Mouse (Mus musculus) left cerebral cortex, adult 11 months (tissue): ENCODE data around the gene Psmb9.
"Not testable (repeated sequence)": the region's sequence is repeated elsewhere in the genome, so short reads cannot be mapped to it uniquely, and the experiment has no call there.

Source experiments
- DNase-seq: peaks from one replicate; pipeline ENCODE4 v3.0.0; 2022; ENCODE audit warnings: low spot score

The Psmb9 gene

DNA sequence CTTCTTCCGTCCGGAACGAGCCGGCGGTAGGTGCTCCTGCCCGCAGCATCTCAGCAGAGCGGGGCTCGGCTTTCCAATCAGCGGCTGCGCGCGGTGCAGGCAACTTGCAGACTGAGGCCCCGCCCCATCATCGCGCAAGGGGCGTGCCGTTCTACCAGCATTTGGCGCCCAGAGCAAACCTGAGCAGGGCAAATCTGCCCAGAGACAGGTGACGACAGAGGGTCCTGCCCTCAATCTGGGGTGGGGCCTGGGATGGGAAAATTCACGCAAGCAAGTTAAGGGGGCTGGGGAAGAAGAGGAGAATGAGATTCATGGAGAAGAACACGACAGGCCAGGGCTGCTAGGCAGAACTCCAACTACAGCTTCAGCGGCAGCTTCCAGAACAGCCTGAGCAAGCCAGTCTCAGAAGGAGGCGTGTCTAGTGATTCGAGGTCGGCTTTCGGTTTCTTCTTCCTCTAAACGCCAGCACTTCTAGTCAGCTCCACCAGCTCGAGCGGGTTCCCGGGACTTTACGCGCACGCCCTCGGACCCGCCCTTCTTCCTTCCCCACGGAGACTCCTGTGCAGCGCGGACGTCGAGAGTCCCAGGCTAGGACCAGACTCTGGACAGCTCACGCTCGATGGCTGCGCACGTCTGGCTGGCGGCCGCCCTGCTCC lies at the start of gene Psmb9, which contains the start of gene Tap1:
Gene Psmb9, minus strand, starts transcription at position 504 of the 656 bp plus-strand sequence.
Gene Tap1, plus strand, starts transcription at position 293 of the 656 bp plus-strand sequence.
- peak; percentile 91 for DNase-seq

- DNase-seq, result no peak
Measured at GRCm38 (mm10) chr17:34236691-34237090, 49.1 kb upstream of the Psmb9 start.

DNA sequence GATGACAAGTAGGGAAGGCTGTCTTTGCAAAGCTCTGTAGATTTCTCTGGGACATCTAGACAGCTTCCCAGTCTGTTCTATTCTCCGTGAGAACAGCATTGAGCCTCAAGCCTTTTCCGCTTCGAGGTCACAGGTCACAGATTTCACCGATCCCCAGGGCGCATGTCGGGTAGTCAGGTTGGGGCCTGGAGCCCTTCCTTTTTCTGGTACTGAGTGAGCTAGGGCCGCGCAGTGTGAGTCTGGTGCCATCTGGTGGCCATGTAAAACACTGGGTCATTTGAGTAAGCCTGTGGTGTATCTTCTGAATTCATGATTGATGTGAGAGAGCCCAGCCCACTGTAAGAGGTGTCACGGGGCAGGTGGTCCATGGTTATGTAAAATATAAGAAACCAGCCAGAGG lies 47.4 kb upstream of the Psmb9 start:
- DNase-seq, result peak; percentile 44

GRCm38 (mm10) chr17:34232021-34232420 lies 44.5 kb upstream of the Psmb9 start:
- not testable (repeated sequence) for DNase-seq

DNA sequence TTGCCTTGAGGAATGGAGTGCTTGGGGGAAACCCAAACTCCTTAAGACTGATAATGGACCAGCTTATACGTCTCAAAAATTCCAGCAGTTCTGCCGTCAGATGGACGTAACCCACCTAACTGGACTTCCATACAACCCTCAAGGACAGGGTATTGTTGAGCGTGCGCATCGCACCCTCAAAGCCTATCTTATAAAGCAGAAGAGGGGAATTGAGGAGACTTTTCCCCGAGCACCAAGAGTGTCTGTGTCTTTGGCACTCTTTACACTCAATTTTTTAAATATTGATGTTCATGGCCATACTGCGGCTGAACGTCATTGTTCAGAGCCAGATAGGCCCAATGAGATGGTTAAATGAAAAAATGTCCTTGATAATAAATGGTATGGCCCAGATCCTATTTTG lies 43.4 kb upstream of the Psmb9 start:
- DNase-seq, result not testable (repeated sequence)

DNA sequence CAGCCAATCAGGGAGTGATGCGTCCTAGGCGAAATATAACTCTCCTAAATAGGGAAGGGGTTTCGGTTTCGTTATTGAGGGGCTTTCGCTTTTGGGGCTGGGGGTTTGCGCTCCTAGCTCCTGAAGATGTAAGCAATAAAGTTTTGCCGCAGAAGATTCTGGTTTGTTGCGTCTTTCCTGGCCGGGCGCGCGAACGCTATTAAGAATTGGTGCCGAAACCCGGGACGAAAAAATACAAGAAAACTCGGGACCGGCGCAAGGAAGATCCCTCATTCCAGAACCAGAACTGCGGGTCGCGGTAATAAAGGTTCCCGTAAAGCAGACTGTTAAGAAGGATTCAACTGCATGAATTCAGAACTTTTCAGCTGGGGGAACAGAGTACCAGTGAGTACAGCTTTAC lies 38.3 kb upstream of the Psmb9 start:
- DNase-seq, result not testable (repeated sequence)

- no peak for DNase-seq
Measured at GRCm38 (mm10) chr17:34225426-34225825, 37.9 kb upstream of the Psmb9 start.

GRCm38 (mm10) chr17:34224816-34225215 lies 37.3 kb upstream of the Psmb9 start:
- no peak for DNase-seq

DNA sequence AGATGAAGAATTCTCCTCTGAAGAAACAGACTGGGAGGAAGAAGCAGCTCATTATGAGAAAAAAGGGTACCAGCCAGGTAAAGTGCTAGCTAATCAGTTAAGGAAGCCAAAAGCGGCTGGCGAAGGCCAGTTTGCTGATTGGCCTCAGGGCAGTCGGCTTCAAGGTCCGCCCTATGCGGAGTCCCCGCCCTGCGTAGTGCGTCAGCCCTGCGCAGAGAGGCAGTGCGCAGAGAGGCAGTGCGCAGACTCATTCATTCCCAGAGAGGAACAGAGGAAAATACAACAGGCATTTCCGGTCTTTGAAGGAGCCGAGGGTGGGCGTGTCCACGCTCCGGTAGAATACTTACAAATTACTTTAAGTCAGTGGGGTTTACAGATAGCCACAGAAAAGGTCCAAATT lies 32.8 kb upstream of the Psmb9 start:
- not testable (repeated sequence) for DNase-seq

DNA sequence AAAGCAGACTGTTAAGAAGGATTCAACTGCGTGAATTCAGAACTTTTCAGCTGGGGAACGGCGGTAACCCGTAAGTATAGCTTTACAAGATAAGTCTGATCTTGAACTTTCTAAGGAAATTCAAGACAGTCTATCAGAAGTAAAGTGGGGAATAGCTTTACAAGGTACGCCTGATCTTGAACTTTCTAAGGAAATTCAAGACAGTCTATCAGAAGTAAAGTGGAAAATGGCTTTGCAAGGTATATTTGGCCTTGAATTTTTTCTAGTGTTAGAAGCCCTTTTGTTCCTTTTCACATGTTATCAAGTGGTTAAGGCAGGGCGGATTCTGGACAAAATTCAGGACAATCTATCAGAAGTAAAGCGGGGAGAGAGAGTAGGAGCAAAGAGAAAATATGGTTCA lies 32.2 kb upstream of the Psmb9 start:
- peak; percentile 42 for DNase-seq

- not testable (repeated sequence) for DNase-seq
Measured at GRCm38 (mm10) chr17:34219096-34219495, 31.5 kb upstream of the Psmb9 start.

GRCm38 (mm10) chr17:34218675-34219074 lies 31.1 kb upstream of the Psmb9 start:
- no peak for DNase-seq

GRCm38 (mm10) chr17:34217986-34218385 lies 30.4 kb upstream of the Psmb9 start:
- DNase-seq, result no peak

DNA sequence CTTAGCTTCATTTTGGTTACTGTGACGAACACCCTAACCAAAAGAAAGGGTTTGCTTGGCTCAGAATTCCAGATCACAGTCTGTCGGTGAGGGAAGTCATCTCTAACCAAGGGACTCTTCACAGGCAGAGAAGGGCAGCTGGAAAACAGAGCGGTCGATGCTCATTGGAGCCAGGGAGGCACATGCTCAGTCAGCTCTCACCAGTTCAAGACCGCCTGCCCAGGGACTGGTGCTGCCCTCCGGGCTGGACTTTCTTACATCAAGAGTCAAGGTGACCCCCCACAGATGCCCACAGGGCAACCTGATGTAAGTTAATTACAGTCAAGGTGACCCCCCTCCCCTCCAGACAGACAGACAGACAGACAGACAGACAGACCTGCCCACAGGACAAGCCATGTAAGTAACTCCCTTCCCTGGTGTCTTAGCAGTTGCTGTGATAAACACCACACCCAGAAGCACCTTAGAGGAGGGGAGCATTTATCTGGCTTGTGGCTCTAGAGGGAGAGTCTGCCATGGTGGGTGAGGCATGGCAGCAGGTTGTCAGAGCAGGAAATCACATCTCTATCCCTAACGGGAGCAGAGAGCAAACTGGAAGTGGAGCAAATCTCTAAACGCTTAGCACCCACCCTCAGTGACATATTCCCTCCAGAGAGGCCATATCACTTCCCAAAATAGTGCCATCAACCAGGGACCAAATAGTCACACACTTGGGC lies 29.8 kb upstream of the Psmb9 start:
- no peak for DNase-seq

DNA sequence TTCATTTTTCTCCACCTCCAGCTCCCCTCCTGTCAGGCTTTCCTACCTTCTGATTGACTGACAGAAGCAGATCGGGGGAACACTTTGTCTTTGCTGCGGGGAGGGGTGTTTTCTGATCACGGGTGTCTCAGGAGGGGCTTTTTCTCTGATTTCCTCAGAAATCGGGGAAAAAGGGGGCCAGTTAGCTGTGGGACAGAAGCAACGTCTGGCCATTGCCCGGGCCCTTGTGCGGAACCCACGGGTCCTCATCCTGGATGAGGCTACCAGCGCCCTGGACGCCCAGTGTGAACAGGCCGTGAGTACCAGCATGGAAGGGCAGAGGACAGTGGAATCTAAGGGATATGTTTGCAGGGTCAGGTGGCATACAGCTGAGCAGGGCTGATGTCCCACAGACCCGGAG lies 27.6 kb upstream of the Psmb9 start:
- DNase-seq, result no peak

DNA sequence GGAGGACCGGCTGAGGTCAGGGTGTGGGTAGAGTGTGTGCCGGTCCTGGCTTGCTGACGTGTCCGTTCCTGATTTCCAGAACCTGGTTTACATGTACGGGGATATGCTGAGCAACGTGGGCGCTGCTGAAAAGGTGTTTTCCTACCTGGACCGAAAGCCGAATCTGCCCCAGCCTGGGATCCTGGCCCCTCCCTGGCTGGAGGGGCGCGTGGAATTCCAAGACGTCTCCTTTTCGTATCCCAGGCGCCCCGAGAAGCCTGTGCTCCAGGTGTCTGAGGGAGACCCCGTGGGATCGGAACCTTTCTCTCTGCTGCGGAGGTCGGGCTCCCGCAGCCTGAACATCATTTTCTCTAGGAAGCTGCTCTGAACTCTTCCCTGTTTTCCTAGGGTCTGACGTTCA lies 26.4 kb upstream of the Psmb9 start:
- no peak for DNase-seq

DNA sequence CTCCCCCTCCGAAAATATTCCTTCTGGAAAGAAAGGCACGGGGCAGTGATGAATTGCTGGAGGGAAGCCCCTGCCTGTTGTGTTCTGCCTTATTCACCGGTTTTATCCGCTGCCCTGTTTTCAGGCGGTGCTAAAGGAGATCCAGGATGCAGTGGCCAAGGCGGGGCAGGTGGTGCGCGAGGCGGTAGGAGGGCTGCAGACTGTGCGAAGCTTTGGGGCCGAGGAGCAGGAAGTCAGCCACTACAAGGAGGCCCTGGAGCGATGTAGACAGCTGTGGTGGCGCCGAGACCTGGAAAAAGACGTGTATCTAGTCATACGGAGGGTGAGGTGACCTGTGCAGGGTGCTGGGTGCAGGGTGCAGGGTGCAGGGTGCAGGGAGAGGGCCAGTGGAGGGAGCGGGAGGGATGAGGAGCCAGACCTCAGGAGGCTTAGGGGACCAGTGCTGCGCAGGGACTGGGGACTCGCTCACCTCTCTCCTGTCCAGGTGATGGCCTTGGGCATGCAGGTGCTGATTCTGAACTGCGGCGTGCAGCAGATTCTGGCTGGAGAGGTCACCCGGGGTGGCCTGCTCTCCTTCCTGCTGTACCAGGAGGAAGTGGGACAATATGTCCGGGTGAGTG lies 24.3 kb upstream of the Psmb9 start:
- no peak for DNase-seq

DNA sequence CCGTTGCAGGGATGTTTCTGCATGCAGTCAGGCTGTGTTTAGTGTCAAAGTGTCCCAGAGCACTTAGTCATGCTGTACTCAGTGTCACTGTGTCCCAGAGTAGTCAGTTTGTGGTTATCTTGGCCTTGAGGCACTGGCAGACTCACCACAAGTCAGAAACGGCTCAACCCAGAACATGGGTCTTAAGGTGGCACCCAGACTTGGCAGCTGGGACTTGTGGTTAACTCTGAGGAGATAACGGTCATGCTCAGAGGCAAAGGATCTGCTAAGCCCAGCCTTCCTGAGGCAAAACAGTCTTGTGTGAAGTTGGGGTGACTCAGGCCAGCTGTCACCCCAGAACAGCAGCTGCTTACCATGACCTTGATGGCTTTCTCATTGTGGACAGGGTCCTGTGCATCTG lies 23.0 kb upstream of the Psmb9 start:
- no peak for DNase-seq

DNA sequence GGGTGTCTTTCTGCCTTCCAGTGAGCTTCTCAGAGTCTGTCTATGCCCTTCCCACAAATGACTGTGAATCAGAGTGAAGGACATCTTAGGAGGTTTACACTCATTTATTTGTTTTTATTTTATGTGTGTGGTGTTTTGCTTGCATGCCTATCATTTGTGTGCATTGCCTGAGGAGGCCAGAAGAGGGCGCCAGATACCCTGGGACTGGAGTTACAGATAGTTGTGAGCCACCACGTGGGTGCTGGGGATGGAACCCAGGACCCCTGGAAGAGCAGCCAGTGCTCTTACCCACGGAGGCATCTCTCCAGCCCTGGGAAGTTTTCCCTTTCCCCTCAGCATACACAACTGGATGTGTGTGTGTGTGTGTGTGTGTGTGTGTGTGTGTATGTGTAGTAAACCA lies 22.1 kb upstream of the Psmb9 start:
- DNase-seq, result no peak

DNA sequence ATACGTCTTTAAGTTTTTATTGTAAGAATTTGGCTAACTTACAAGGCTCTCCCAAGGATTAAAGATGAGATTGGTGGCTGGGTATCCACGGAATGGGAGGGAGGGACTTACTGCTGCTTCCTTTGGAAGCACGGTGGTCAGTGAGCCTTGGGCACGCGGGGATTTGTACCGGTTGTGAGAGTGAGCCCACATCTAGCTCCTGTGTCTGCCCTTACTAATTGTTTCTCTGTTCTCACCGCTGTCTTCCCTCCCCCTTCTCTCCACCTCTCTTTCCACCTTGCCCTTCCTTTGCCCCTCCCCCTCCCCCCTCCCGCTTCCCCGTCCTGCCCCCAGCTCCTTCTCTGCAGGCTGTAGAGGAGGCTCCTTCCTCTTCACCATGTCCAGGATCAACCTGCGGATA lies 20.9 kb upstream of the Psmb9 start:
- no peak for DNase-seq

GRCm38 (mm10) chr17:34207866-34208265 lies 20.3 kb upstream of the Psmb9 start:
- no peak for DNase-seq

DNA sequence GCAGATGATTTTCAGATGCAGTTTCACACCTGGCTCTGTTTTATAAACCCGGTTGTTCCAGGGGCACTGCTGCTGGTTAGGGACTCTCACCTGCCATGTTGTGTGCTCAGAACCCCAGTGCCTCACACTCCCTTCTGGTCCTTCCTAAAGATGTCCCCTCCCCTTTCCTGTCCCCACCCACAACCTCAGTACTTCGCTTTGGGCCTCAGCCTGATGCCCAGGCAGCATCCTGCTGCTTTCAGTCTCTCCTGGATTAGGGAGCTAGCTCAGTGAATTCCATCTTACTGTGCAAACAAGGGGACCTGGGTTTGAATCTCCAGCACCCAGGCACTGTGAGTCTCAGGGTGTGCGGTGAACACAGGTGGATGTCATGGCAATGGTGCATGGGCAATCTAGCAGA lies 19.9 kb upstream of the Psmb9 start:
- DNase-seq, result no peak

DNA sequence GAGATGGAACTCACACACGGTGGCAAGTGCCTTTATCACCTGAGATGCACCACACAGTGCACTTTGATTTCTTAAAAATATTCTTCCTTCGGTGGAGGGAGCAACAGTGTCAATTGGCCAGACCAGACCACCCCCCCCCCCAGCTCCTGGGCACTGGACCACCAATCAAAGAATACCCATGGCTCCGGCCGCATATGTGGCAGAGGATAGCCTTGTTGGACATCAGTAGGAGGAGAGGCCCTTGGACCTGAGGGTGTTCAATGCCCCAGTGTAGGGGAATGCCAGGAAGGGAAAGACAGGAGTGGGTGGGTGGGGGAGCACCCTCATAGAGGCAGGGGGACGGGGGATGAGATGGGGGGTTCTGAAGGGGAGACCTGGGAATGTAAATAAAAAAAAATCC lies 19.2 kb upstream of the Psmb9 start:
- no peak for DNase-seq
